Mouse (Mus musculus): ENCODE measurements at regions not wholly inside any gene's neighbourhood (a gene's known extent, or its start where the extent isn't known, plus 50 kb on each side); places are given as distances from the start of the nearest gene placed in this dataset.

GRCm38 (mm10) chr19:26340155-26340554 lies 264.7 kb upstream of the Smarca2 start:
- H3K36me3 ChIP-seq (ENCODE audit: control insufficient read depth, insufficient read depth, low read length): no peaks in the 10 kb centered on the region
- no peak overlapping the region for H3K27ac ChIP-seq (ENCODE audit: control insufficient read depth, insufficient read depth, low read length)
- no peaks in the 10 kb centered on the region for H3K27me3 ChIP-seq (ENCODE audit: control insufficient read depth, insufficient read depth, low read length)
- H3K4me3 ChIP-seq (ENCODE audit: control insufficient read depth, insufficient read depth, low read length): no peak overlapping the region
- DNase-seq: no peak
- H3K4me1 ChIP-seq (replicated peaks; ENCODE audit: control insufficient read depth, insufficient read depth, low read length): no peaks in the 10 kb centered on the region
- 76% methylated on average over 3 of the region's 3 CpGs for WGBS
- TF ChIP-seq POLR2A (IDR thresholded peaks at IDR 0.05; ENCODE audit: control insufficient read depth, extremely low read depth, insufficient read depth, low read length, poor library complexity) (no peak), CTCF (IDR thresholded peaks at IDR 0.05; ENCODE audit: borderline replicate concordance, control insufficient read depth, extremely low read depth, insufficient read depth, low read length, poor library complexity) (no peak)

GRCm38 (mm10) chr19:26355054-26355453 lies 249.8 kb upstream of the Smarca2 start:
- H3K4me1 ChIP-seq (replicated peaks; ENCODE audit: control insufficient read depth, insufficient read depth, low read length): no peaks in the 10 kb centered on the region
- no peak overlapping the region for H3K4me3 ChIP-seq (ENCODE audit: control insufficient read depth, insufficient read depth, low read length)
- H3K27me3 ChIP-seq (ENCODE audit: control insufficient read depth, insufficient read depth, low read length): no peaks in the 10 kb centered on the region
- H3K36me3 ChIP-seq (ENCODE audit: control insufficient read depth, insufficient read depth, low read length): no peaks in the 10 kb centered on the region
- no peak overlapping the region for H3K27ac ChIP-seq (ENCODE audit: control insufficient read depth, insufficient read depth, low read length)
- WGBS: 93% methylated on average over 7 of the region's 7 CpGs
- DNase-seq: no peak
- TF ChIP-seq POLR2A (IDR thresholded peaks at IDR 0.05; ENCODE audit: control insufficient read depth, extremely low read depth, insufficient read depth, low read length, poor library complexity) (no peak), CTCF (IDR thresholded peaks at IDR 0.05; ENCODE audit: borderline replicate concordance, control insufficient read depth, extremely low read depth, insufficient read depth, low read length, poor library complexity) (no peak)

GRCm38 (mm10) chr19:26383961-26384381 lies 220.9 kb upstream of the Smarca2 start:
- WGBS: 95% methylated on average over 4 of the region's 4 CpGs
- no peak overlapping the region for H3K27ac ChIP-seq (ENCODE audit: control insufficient read depth, insufficient read depth, low read length)
- TF ChIP-seq CTCF (IDR thresholded peaks at IDR 0.05; ENCODE audit: borderline replicate concordance, control insufficient read depth, extremely low read depth, insufficient read depth, low read length, poor library complexity) (no peak), POLR2A (IDR thresholded peaks at IDR 0.05; ENCODE audit: control insufficient read depth, extremely low read depth, insufficient read depth, low read length, poor library complexity) (no peak)
- no peaks in the 10 kb centered on the region for H3K36me3 ChIP-seq (ENCODE audit: control insufficient read depth, insufficient read depth, low read length)
- no peaks in the 10 kb centered on the region for H3K27me3 ChIP-seq (ENCODE audit: control insufficient read depth, insufficient read depth, low read length)
- no peak for DNase-seq
- H3K4me1 ChIP-seq (replicated peaks; ENCODE audit: control insufficient read depth, insufficient read depth, low read length): no peaks in the 10 kb centered on the region
- no peak overlapping the region for H3K4me3 ChIP-seq (ENCODE audit: control insufficient read depth, insufficient read depth, low read length)

DNA sequence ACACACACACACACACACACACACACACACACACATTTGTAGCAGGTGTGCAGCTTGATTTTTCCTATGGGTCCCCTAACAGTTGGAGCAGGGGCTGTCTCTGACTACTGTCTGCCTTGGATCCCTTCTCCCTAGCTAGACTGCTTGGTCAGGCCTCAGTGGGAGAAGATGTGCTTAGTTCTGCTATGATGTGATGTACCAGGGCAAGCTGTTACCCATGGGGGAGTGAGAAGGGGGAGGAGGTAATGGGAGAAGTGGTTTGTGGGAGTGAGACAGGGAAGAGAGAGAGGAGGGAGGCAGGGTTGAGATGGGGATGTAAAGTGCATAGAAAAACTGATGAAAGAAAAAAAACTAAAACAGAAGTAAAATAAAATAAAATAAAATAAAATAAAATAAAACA lies 218.8 kb upstream of the Smarca2 start:
- Histone ChIP-seq H3K27me3 (ENCODE audit: control insufficient read depth, insufficient read depth, low read length) (no peaks in the 10 kb centered on the region), H3K36me3 (ENCODE audit: control insufficient read depth, insufficient read depth, low read length) (no peaks in the 10 kb centered on the region), H3K4me3 (ENCODE audit: control insufficient read depth, insufficient read depth, low read length) (no peak overlapping the region), H3K4me1 (replicated peaks; ENCODE audit: control insufficient read depth, insufficient read depth, low read length) (no peaks in the 10 kb centered on the region), H3K27ac (ENCODE audit: control insufficient read depth, insufficient read depth, low read length) (no peak overlapping the region)
- TF ChIP-seq POLR2A (IDR thresholded peaks at IDR 0.05; ENCODE audit: control insufficient read depth, extremely low read depth, insufficient read depth, low read length, poor library complexity) (no peak), CTCF (IDR thresholded peaks at IDR 0.05; ENCODE audit: borderline replicate concordance, control insufficient read depth, extremely low read depth, insufficient read depth, low read length, poor library complexity) (no peak)
- DNase-seq: no peak

- TF ChIP-seq CTCF (IDR thresholded peaks at IDR 0.05; ENCODE audit: borderline replicate concordance, control insufficient read depth, extremely low read depth, insufficient read depth, low read length, poor library complexity) (no peak), POLR2A (IDR thresholded peaks at IDR 0.05; ENCODE audit: control insufficient read depth, extremely low read depth, insufficient read depth, low read length, poor library complexity) (no peak)
- no peak overlapping the region for H3K4me3 ChIP-seq (ENCODE audit: control insufficient read depth, insufficient read depth, low read length)
These were observed 192.2 kb upstream of the Smarca2 start for GRCm38 (mm10) chr19:26412684-26413083.

DNA sequence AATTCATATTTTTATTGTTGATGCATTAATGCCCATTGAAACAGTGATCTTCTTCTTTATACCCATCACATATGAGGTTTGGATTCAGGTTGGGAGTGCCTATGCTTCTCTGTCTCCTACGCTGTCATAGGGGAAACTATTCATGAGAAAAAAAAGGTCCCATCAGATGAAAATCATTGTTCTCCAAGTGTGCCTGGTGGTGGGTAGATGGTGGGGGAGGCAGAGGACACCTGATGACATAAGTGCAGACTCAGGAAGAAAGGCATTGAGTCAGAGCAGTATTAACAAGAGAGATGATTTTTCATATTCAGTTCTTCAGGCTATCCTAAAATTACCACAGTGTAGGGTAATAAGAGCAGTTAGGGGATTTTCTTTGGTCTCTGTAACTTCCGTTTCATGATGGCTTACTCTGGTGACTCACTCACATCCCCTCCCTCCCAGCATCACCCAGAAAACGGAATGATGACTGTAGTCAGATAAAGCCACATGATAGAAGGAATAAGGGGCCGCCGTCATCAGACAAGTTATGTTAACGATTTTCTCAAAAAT lies 190.3 kb upstream of the Smarca2 start:
- no peak for DNase-seq
- Histone ChIP-seq H3K4me3 (ENCODE audit: control insufficient read depth, insufficient read depth, low read length) (no peak overlapping the region), H3K27ac (ENCODE audit: control insufficient read depth, insufficient read depth, low read length) (no peak overlapping the region), H3K4me1 (replicated peaks; ENCODE audit: control insufficient read depth, insufficient read depth, low read length) (no peaks in the 10 kb centered on the region), H3K27me3 (ENCODE audit: control insufficient read depth, insufficient read depth, low read length) (no peaks in the 10 kb centered on the region), H3K36me3 (ENCODE audit: control insufficient read depth, insufficient read depth, low read length) (no peaks in the 10 kb centered on the region)
- 77% methylated on average over 6 of the region's 6 CpGs for WGBS
- TF ChIP-seq POLR2A (IDR thresholded peaks at IDR 0.05; ENCODE audit: control insufficient read depth, extremely low read depth, insufficient read depth, low read length, poor library complexity): no peak
- TF ChIP-seq CTCF (IDR thresholded peaks at IDR 0.05; ENCODE audit: borderline replicate concordance, control insufficient read depth, extremely low read depth, insufficient read depth, low read length, poor library complexity): no peak

More at GRCm38 (mm10) chr19:26412684-26413083, 192.2 kb upstream of the Smarca2 start:
- WGBS: 90% methylated on average over 2 of the region's 2 CpGs
- no peaks in the 10 kb centered on the region for H3K4me1 ChIP-seq (replicated peaks; ENCODE audit: control insufficient read depth, insufficient read depth, low read length)
- DNase-seq: no peak
- no peak overlapping the region for H3K27ac ChIP-seq (ENCODE audit: control insufficient read depth, insufficient read depth, low read length)
- no peaks in the 10 kb centered on the region for H3K27me3 ChIP-seq (ENCODE audit: control insufficient read depth, insufficient read depth, low read length)
- no peaks in the 10 kb centered on the region for H3K36me3 ChIP-seq (ENCODE audit: control insufficient read depth, insufficient read depth, low read length)

GRCm38 (mm10) chr19:26419781-26420180 lies 185.1 kb upstream of the Smarca2 start:
- Histone ChIP-seq H3K4me3 (ENCODE audit: control insufficient read depth, insufficient read depth, low read length) (no peak overlapping the region), H3K36me3 (ENCODE audit: control insufficient read depth, insufficient read depth, low read length) (no peaks in the 10 kb centered on the region), H3K27me3 (ENCODE audit: control insufficient read depth, insufficient read depth, low read length) (no peaks in the 10 kb centered on the region), H3K27ac (ENCODE audit: control insufficient read depth, insufficient read depth, low read length) (no peak overlapping the region), H3K4me1 (replicated peaks; ENCODE audit: control insufficient read depth, insufficient read depth, low read length) (no peaks in the 10 kb centered on the region)
- DNase-seq: no peak
- TF ChIP-seq CTCF (IDR thresholded peaks at IDR 0.05; ENCODE audit: borderline replicate concordance, control insufficient read depth, extremely low read depth, insufficient read depth, low read length, poor library complexity) (no peak), POLR2A (IDR thresholded peaks at IDR 0.05; ENCODE audit: control insufficient read depth, extremely low read depth, insufficient read depth, low read length, poor library complexity) (no peak)
- 86% methylated on average over 2 of the region's 2 CpGs for WGBS

Data from thymus, adult 2 months (tissue).